Mouse (Mus musculus) neural tube, embryonic 15.5 days (tissue): ENCODE results near the gene Sft2d2. TPM values are rescaled to one million over a fixed set of nuclear protein-coding genes. Genes with fewer than 3 reads are reported as not detected.

Experiments used
- polyA plus RNA-seq: library from polyadenylated mRNA; unstranded; fragments of >200 nt; fragmentation: Nextera tagmentation; extraction: Ambion mirVana; gene quantifications from 2 replicates; pipeline ENCODE4 v1.2.1, GENCODE M21; 2015

The Sft2d2 gene
- polyA plus RNA-seq, 1 experiment from 2014 or later = 4.4 TPM

Other genes with a start within 250 kb of the Sft2d2 start
- 0.36 TPM in 1 of 2 replicates, not detected in the other for gene Tbx19, start 33.7 kb downstream of the Sft2d2 start, polyA plus RNA-seq
- 126 and 138 TPM in 2 replicates for gene Tiprl, start 42.6 kb upstream of the Sft2d2 start, polyA plus RNA-seq
- gene Gpr161, start 101.4 kb upstream of the Sft2d2 start, polyA plus RNA-seq = 2.3 and 2.6 TPM in 2 replicates